Mouse (Mus musculus) CH12.LX (cell line): ENCODE data around the gene Tchhl1. TPM values are rescaled to one million over a fixed set of nuclear protein-coding genes. Genes with fewer than 3 reads are reported as not detected.
A peak's percentile ranks its signal among the peaks of the same experiment; 100 is the strongest.
"Not testable (repeated sequence)": the region's sequence is repeated elsewhere in the genome, so short reads cannot be mapped to it uniquely, and the experiment has no call there.

Source experiments
- DNase-seq: peaks from one replicate; pipeline ENCODE4 v3.0.0-alpha.2; 2013; ENCODE audit errors: extremely low read depth
- H3K27ac ChIP-seq: 2 replicates; pipeline ENCODE4 v1.5.1; 2012; ENCODE audit warnings: low read depth, mild to moderate bottlenecking, control low read depth, moderate library complexity; ENCODE audit not compliant: insufficient read depth
- H3K27me3 ChIP-seq: replicated peaks from 2 replicates; pipeline ENCODE3; 2012; ENCODE audit warnings: inconsistent platforms
- H3K36me3 ChIP-seq, 2 experiments: replicated peaks in 1 of 2; 2 replicates each; pipeline versions ENCODE3 to v1.6.1; 2012; ENCODE audit warnings: inconsistent platforms in 1 of 2, low read length in 1 of 2, mild to moderate bottlenecking in 1 of 2, mixed read lengths in 1 of 2, moderate library complexity in 1 of 2; ENCODE audit not compliant: control insufficient read depth in 1 of 2, insufficient read depth in 1 of 2
- H3K4me1 ChIP-seq, 2 experiments: 2 replicates each; pipeline ENCODE4 v1.6.1; 2012; ENCODE audit warnings: inconsistent platforms in 1 of 2, moderate library complexity in 1 of 2; ENCODE audit not compliant: insufficient read depth in 2 of 2, control insufficient read depth in 1 of 2
- H3K4me2 ChIP-seq: 2 replicates; pipeline ENCODE4 v1.6.1; 2012; ENCODE audit warnings: low read depth, mild to moderate bottlenecking, control low read depth; ENCODE audit not compliant: poor library complexity, insufficient read depth, severe bottlenecking
- H3K4me3 ChIP-seq, 3 experiments: fragments of 150-350 bp in 1 of 3; sonication (generic) in 1 of 3; replicated peaks in 1 of 3; 2 replicates each; pipeline versions ENCODE3 to v1.5.1; 2011 to 2012; ENCODE audit warnings: low read depth in 2 of 3, low read length in 2 of 3, mild to moderate bottlenecking in 2 of 3, moderate library complexity in 2 of 3, control low read depth in 1 of 3, improper control_type of control experiment in 1 of 3, inconsistent platforms in 1 of 3, mixed read lengths in 1 of 3; ENCODE audit not compliant: poor library complexity in 1 of 3
- H3K79me2 ChIP-seq: replicated peaks from 2 replicates; pipeline ENCODE4 v1.6.1; 2012; ENCODE audit warnings: mild to moderate bottlenecking, moderate library complexity; ENCODE audit not compliant: control insufficient read depth, poor library complexity, insufficient read depth, severe bottlenecking; ENCODE audit errors: extremely low read depth
- H3K9ac ChIP-seq: 2 replicates; pipeline ENCODE4 v1.6.1; 2012; ENCODE audit warnings: low read depth, mild to moderate bottlenecking, control low read depth, moderate library complexity; ENCODE audit not compliant: insufficient read depth
- H3K9me3 ChIP-seq: replicated peaks from 2 replicates; pipeline ENCODE3; 2012; ENCODE audit warnings: low read length, inconsistent platforms, mixed read lengths
- BHLHE40 ChIP-seq: IDR thresholded peaks from 2 replicates; pipeline ENCODE4 v1.6.1; 2011; ENCODE audit warnings: mild to moderate bottlenecking, low read depth, low read length, improper control_type of control experiment
- CTCF ChIP-seq, 2 experiments: IDR thresholded peaks in 1 of 2; conservative IDR thresholded peaks in 1 of 2; 2 replicates each; pipeline ENCODE4 v1.5.1; 2011 to 2012; ENCODE audit warnings: low read depth in 2 of 2, low read length in 2 of 2, improper control_type of control experiment in 1 of 2, inconsistent platforms in 1 of 2, mild to moderate bottlenecking in 1 of 2, moderate library complexity in 1 of 2
- E2F4 ChIP-seq: IDR thresholded peaks from 2 replicates; pipeline ENCODE4 v1.6.1; 2011; ENCODE audit warnings: low read depth, low read length, improper control_type of control experiment; ENCODE audit not compliant: insufficient replicate concordance
- ELF1 ChIP-seq: IDR thresholded peaks from 2 replicates; pipeline ENCODE4 v1.6.1; 2014; ENCODE audit warnings: low read depth, mild to moderate bottlenecking, inconsistent platforms, low read length, improper control_type of control experiment
- EP300 ChIP-seq: IDR thresholded peaks from 2 replicates; pipeline ENCODE4 v1.6.1; 2011; ENCODE audit warnings: low read length, improper control_type of control experiment
- ETS1 ChIP-seq: conservative IDR thresholded peaks from 2 replicates; pipeline ENCODE4 v1.6.1; 2012; ENCODE audit warnings: low read depth, mild to moderate bottlenecking, inconsistent platforms, low read length, improper control_type of control experiment, moderate library complexity
- JUN ChIP-seq: IDR thresholded peaks from 2 replicates; pipeline ENCODE4 v1.6.1; 2011; ENCODE audit warnings: low read depth, mild to moderate bottlenecking, low read length, improper control_type of control experiment, moderate library complexity; ENCODE audit not compliant: insufficient read depth
- JUND ChIP-seq: conservative IDR thresholded peaks from 2 replicates; pipeline ENCODE4 v1.6.1; 2011; ENCODE audit warnings: low read depth, low read length, improper control_type of control experiment
- MXI1 ChIP-seq: IDR thresholded peaks from 2 replicates; pipeline ENCODE4 v1.6.1; 2011; ENCODE audit warnings: mild to moderate bottlenecking, low read depth, low read length, improper control_type of control experiment
- NRF1 ChIP-seq: IDR thresholded peaks from 2 replicates; pipeline ENCODE4 v1.6.1; 2014; ENCODE audit warnings: low read depth, mild to moderate bottlenecking, inconsistent platforms, low read length, improper control_type of control experiment, moderate library complexity
- POLR2AphosphoS2 ChIP-seq: IDR thresholded peaks from 2 replicates; pipeline ENCODE4 v1.6.1; 2011; ENCODE audit warnings: low read depth, low read length, improper control_type of control experiment
- RAD21 ChIP-seq: IDR thresholded peaks from 2 replicates; pipeline ENCODE4 v1.6.1; 2011; ENCODE audit warnings: low read depth, mild to moderate bottlenecking, low read length, improper control_type of control experiment, moderate library complexity
- TBP ChIP-seq: conservative IDR thresholded peaks from 2 replicates; pipeline ENCODE4 v1.6.1; 2011; ENCODE audit warnings: low read depth, low read length, improper control_type of control experiment
- TCF12 ChIP-seq: IDR thresholded peaks from 2 replicates; pipeline ENCODE4 v1.6.1; 2014; ENCODE audit warnings: low read depth, mild to moderate bottlenecking, inconsistent platforms, low read length, improper control_type of control experiment
- ZKSCAN1 ChIP-seq: IDR thresholded peaks from 2 replicates; pipeline ENCODE4 v1.6.1; 2012; ENCODE audit warnings: low read depth, inconsistent platforms, low read length, improper control_type of control experiment, borderline replicate concordance
- ZMIZ1 ChIP-seq: IDR thresholded peaks from 2 replicates; pipeline ENCODE4 v1.6.1; 2012; ENCODE audit warnings: low read depth, mild to moderate bottlenecking, inconsistent platforms, low read length, improper control_type of control experiment
- dilution Hi-C: fragments of 300-500 bp; cut with MboI; formaldehyde crosslinking; loops from 2 replicates; pipeline ENCODE4 v1.14.3; 2020; ENCODE audit warnings: low sequenced_read_pairs; ENCODE audit not compliant: extremely low pct_unique_long_range_greater_than_20kb, extremely low pct_ligation_motif_present
- in situ Hi-C: fragments of 300-500 bp; cut with MboI; formaldehyde crosslinking; loops from 3 replicates; pipeline ENCODE4 v1.14.3; 2019; ENCODE audit warnings: low sequenced_read_pairs, low pct_ligation_motif_present, low pct_unique_long_range_greater_than_20kb, mixed read lengths
- polyA plus RNA-seq: library from polyadenylated mRNA; unstranded; fragments of >175 nt; gene quantifications from 2 replicates; pipeline ENCODE4 v1.2.1, GENCODE M21; 2012; ENCODE audit warnings: low read depth; ENCODE audit not compliant: insufficient read length
- total RNA-seq, 2 experiments: library from RNA; depleted of rRNA; stranded (reverse); fragments of 300-350 nt in 1 of 2; fragments of >200 nt in 1 of 2; gene quantifications; 2 replicates each; pipeline ENCODE4 v1.2.3; 2012 to 2014

The Tchhl1 gene
- total and polyA plus RNA-seq, 3 experiments, result not detected

DNA sequence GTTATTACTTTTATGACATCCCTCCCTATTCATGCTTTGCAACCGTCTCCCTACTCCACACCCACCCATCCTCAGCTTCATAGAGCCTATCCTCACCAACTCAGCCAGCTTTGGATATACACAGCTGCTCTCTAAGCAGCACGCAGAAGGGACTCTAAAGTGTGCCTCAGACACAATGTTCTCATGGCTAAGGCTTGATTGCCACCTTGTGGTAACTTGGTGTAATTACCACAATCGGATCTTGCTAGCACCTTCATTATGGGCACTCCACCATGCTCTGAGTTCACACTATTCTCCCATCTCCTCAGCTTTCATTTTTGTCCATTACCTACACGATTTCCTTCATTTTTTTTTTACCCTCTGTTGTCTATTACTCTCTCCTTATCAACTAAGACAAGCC, 25.4 kb downstream of the Tchhl1 start (continued):
- TF ChIP-seq POLR2AphosphoS2, result no peak
- no peak for TF ChIP-seq TCF12
- no peak for TF ChIP-seq ZKSCAN1
- no peak for TF ChIP-seq TBP
- peak; percentile 85 to 93 for TF ChIP-seq CTCF (conservative IDR thresholded peaks at IDR 0.05 in 1 of 2, IDR thresholded peaks at IDR 0.05 in 1 of 2; ENCODE audit: low read depth in 2 of 2, low read length in 2 of 2)
- no peak for TF ChIP-seq NRF1
- no peak for TF ChIP-seq BHLHE40
- peak; percentile 93 for TF ChIP-seq RAD21
- no peak for TF ChIP-seq ELF1
- TF ChIP-seq JUND, result no peak
- TF ChIP-seq ETS1, result no peak
- TF ChIP-seq E2F4, result no peak
- no peak for TF ChIP-seq ZMIZ1
- TF ChIP-seq JUN, result no peak

DNA sequence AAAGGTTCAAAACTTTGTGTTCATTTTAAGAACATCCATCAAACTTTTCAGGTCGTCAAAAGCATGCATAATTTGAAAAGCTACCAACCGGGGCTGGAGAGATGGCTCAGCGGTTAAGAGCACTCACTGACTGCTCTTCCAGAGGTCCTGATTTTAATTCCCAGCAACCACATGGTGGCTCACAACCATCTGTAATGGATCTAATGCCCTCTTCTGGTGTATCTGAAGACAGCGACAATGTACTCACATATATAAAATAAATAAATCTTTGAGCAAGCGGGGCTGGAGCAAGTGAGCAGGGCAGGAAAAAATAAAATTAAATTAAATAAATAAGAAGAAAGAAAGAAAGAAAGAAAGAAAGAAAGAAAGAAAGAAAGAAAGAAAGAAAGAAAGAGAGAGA, 26.2 kb downstream of the Tchhl1 start:
- H3K36me3 ChIP-seq, H3K4me1 ChIP-seq, H3K27me3 ChIP-seq, H3K79me2 ChIP-seq, dilution Hi-C loops, H3K9me3 ChIP-seq, DNase-seq, H3K27ac ChIP-seq, H3K4me3 ChIP-seq, H3K4me2 ChIP-seq: not testable (repeated sequence)
- peak in 1 of 2 experiments; percentile 64; a peak in 2 of 4 replicates for TF ChIP-seq CTCF (conservative IDR thresholded peaks at IDR 0.05 in 1 of 2, IDR thresholded peaks at IDR 0.05 in 1 of 2; ENCODE audit: low read depth in 2 of 2, low read length in 2 of 2)
- in situ Hi-C loops, result loop anchor here (10.0 kb wide), 2 partner anchors 130 to 360 kb away; no protein-coding TSS in a partner anchor
- 0 out of 2 replicates have a peak overlapping the region, but pooled peaks have one; percentile 33 for H3K9ac ChIP-seq

DNA sequence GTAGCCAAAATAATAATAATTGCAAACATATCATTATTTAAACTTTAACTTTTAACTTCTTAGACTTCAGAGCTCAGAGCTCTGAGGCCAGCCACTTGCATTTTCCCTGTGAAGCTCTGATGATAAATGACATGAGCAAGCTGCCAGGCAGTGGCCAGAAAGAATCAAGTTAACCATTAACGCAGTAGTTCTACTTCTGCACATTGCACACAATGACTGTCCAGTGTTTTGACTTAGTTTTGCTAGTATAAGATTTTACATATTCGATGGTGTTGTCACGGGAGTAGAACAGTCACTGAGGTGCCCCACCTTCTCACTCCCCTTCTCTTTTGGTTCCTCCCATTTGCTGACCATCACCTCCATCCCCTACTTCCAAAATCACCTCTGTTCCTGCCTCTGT, 28.6 kb downstream of the Tchhl1 start:
- Histone ChIP-seq H3K36me3 (no peaks in the 10 kb centered on the region), H3K9me3 (no peaks in the 10 kb centered on the region), H3K4me1 (peaks cover 0 to 9% of the 10 kb centered on the region in 2 experiments; a peak in 2 of 4 replicates), H3K4me3 (no peak overlapping the region), H3K27ac (no peak overlapping the region), H3K27me3 (no peaks in the 10 kb centered on the region), H3K79me2 (no peaks in the 10 kb centered on the region), H3K9ac (no peak overlapping the region), H3K4me2 (no peak overlapping the region)
- DNase-seq, result no peak
- in situ Hi-C loops (loop anchor here (10.0 kb wide), 2 partner anchors 132 to 362 kb away; no protein-coding TSS in a partner anchor), dilution Hi-C loops (no loop called here)
- TF ChIP-seq ZMIZ1 (no peak), MXI1 (no peak), EP300 (no peak)
